Mouse (Mus musculus): Measurements from ENCODE around the gene Srebf1.

DNA sequence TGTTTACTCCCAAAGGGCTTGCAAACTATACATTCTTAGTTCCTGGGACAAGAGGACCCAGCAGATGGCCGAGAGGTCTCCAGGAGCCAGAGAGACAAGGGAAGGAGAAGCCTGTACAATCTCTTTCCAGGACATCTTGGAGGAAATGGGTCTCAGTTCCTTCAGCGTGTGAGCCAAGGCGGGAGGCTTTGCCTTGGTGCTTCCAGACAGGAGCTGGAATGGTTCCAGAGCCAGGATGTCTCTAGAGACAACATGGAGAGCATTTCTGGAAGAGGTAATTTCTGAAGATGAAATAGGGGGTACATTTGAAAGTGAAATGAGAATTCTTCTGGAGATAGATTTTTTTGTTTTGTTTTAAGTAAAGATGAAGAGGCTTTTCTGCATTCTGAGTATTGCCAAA is 71.7 kb downstream of the Srebf1 start:
- TF ChIP-seq CTCF (IDR thresholded peaks at IDR 0.05; ENCODE audit: insufficient read depth, low read depth, low read length): no peak
- TF ChIP-seq POLR2A (IDR thresholded peaks at IDR 0.05; ENCODE audit: insufficient read depth, low read depth, low read length): no peak

All from olfactory bulb, adult 2 months (tissue).